Mouse (Mus musculus) liver, postnatal 0 days (tissue): ENCODE data around the gene Meis1. TPM values are rescaled to one million over a fixed set of nuclear protein-coding genes. Genes with fewer than 3 reads are reported as not detected.

Experiments
- ATAC-seq: fragments of 200-750 bp; cut with Nextera tagmentation; 2 replicates; pipeline ENCODE4 v1.8.0; 2017; ENCODE audit warnings: mild to moderate bottlenecking, moderate library complexity
- DNase-seq: peaks from one replicate; pipeline ENCODE4 v3.0.0-alpha.2; 2016
- H3K27ac ChIP-seq: fragments of 300-500 bp; sonication (generic); 2 replicates; pipeline ENCODE4 v1.5.1; 2014; ENCODE audit warnings: antibody characterized with exemption, moderate library complexity, mild to moderate bottlenecking, low read depth
- H3K27me3 ChIP-seq: fragments of 300-500 bp; sonication (generic); 2 replicates; pipeline ENCODE4 v1.6.1; 2014; ENCODE audit warnings: low read length, control low read depth, mixed read lengths; ENCODE audit not compliant: insufficient read depth
- H3K36me3 ChIP-seq: fragments of 300-500 bp; sonication (generic); replicated peaks from 2 replicates; pipeline ENCODE4 v1.6.1; 2014; ENCODE audit warnings: mild to moderate bottlenecking, control low read depth, low read length, moderate library complexity, mixed read lengths; ENCODE audit not compliant: insufficient read depth
- H3K4me1 ChIP-seq: fragments of 300-500 bp; sonication (generic); 2 replicates; pipeline ENCODE4 v1.6.1; 2014; ENCODE audit warnings: antibody characterized with exemption, mild to moderate bottlenecking, control low read depth; ENCODE audit not compliant: insufficient read depth
- H3K4me2 ChIP-seq: fragments of 300-500 bp; sonication (generic); 2 replicates; pipeline ENCODE4 v1.6.1; 2014; ENCODE audit warnings: low read depth, mild to moderate bottlenecking, low read length, moderate library complexity, mixed read lengths
- H3K4me3 ChIP-seq: fragments of 300-500 bp; sonication (generic); 2 replicates; pipeline ENCODE4 v1.5.1; 2014; ENCODE audit warnings: low read depth, low read length
- H3K9ac ChIP-seq: fragments of 300-500 bp; sonication (generic); replicated peaks from 2 replicates; pipeline ENCODE4 v1.6.1; 2014; ENCODE audit warnings: mild to moderate bottlenecking, moderate library complexity
- H3K9me3 ChIP-seq: fragments of 300-500 bp; sonication (generic); 2 replicates; pipeline ENCODE4 v1.6.1; 2016; ENCODE audit warnings: mild to moderate bottlenecking, control low read depth, low read length, mixed read lengths
- CTCF ChIP-seq: sonication (generic); IDR thresholded peaks from 2 replicates; pipeline ENCODE4 v1.5.1; 2016; ENCODE audit warnings: antibody characterized with exemption, low read depth
- EP300 ChIP-seq: IDR thresholded peaks from 2 replicates; pipeline ENCODE4 v1.6.1; 2016; ENCODE audit warnings: antibody characterized with exemption, low read depth, mild to moderate bottlenecking
- WGBS: fragments of 180-500 bp; shearing (Covaris S2); extraction: QIAGEN DNeasy Blood & Tissue Kit; methylation state at CpG from one replicate; pipeline ENCODE4 v1.1.7; 2014; ENCODE audit not compliant: insufficient replicate concordance; 5-methylcytosine and 5-hydroxymethylcytosine counted together
- polyA plus RNA-seq: library from polyadenylated mRNA; unstranded; fragments of >200 nt; fragmentation: Nextera tagmentation; extraction: Ambion mirVana; gene quantifications from 2 replicates; pipeline ENCODE4 v1.2.1, GENCODE M21; 2015

Gene Meis1
- polyA plus RNA-seq, 1 experiment from 2014 or later: 6.7 TPM

DNA sequence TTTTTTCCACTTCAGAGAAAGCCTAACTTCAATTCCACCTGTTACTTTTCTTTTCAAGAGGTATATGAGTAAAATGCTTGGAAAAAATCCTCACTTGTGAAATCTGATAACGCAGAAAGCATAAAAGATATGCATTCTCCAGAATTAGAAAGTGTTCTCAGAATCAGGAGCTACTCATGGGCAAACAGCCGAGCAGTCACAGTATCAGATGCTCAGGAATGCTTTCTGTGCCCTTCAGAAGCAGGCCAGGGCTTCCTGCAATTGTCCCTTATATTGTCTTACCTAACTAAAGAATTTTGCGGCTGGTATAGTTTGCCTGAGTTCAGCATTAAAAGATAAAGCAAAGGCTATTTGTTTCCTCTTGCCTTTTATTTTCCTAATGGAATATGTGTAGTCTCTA is 71.4 kb downstream of the Meis1 start:
- Histone ChIP-seq H3K27ac (no peak overlapping the region), H3K4me1 (no peaks in the 10 kb centered on the region), H3K36me3 (no peaks in the 10 kb centered on the region), H3K9me3 (no peaks in the 10 kb centered on the region), H3K4me3 (no peak overlapping the region), H3K27me3 (no peaks in the 10 kb centered on the region), H3K4me2 (no peak overlapping the region), H3K9ac (no peak overlapping the region)
- ATAC-seq (no peak), DNase-seq (no peak)
- WGBS: 63% methylated on average over 3 of the region's 3 CpGs
- TF ChIP-seq CTCF (no peak), EP300 (no peak)

DNA sequence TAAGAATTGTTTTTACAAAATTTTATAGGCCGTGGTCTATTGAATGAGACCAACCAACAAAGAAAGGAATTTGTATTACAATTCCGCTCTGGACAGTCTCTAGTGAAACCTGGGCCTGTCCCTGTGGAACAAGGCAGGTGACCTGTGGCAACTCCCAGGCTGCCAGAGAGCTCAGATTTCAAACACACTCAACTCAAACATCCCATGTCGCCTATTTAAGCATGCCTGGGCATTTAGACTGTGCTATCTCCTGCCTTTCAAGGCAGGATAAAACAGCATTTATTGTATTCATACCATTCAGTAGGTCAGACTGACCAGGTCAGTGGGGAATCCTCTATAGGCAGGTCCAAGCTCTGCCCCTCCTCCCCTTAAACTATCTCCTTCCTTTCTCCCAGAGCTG is 73.0 kb downstream of the Meis1 start:
- H3K9ac ChIP-seq: no peak overlapping the region
- 52% methylated on average over 3 of the region's 3 CpGs for WGBS
- H3K4me2 ChIP-seq: no peak overlapping the region
- H3K36me3 ChIP-seq: no peaks in the 10 kb centered on the region
- H3K27ac ChIP-seq: no peak overlapping the region
- H3K27me3 ChIP-seq: no peaks in the 10 kb centered on the region
- no peak overlapping the region for H3K4me3 ChIP-seq
- no peak for DNase-seq
- ATAC-seq: no peak
- H3K4me1 ChIP-seq: no peaks in the 10 kb centered on the region
- no peaks in the 10 kb centered on the region for H3K9me3 ChIP-seq
- no peak for TF ChIP-seq CTCF
- TF ChIP-seq EP300: no peak

DNA sequence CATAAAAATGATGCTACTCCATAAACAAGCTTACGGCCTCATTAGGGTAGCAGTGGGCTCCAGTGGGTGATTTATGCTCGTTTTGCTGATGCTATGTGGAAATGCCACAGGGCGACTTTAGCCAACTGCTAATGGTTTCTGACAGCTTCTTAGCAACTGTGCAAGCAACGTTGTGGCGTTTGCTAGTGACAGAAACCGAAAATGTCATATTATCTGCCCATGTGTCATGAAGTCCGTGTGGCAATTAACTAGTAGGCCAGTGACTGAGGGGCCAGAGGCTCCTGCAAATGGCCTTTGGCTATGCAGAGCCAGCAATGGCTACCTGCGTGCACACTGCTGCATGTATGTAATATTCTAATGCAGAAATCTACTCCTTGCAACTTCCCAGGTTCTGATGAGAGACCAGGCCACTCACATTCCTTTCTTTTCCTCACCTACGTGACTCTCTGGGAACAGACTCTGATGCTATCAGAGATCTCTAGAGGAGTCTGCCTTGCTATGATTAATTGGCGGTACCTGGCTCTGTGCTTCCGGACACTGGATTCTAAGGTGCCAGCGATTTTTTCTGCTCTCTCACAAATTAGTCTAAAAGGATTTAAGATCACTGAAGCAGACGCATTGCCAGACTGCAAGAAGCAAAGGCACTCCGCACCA is 73.7 kb downstream of the Meis1 start:
- WGBS: 70% methylated on average over 14 of the region's 14 CpGs
- TF ChIP-seq EP300 (no peak), CTCF (no peak)

DNA sequence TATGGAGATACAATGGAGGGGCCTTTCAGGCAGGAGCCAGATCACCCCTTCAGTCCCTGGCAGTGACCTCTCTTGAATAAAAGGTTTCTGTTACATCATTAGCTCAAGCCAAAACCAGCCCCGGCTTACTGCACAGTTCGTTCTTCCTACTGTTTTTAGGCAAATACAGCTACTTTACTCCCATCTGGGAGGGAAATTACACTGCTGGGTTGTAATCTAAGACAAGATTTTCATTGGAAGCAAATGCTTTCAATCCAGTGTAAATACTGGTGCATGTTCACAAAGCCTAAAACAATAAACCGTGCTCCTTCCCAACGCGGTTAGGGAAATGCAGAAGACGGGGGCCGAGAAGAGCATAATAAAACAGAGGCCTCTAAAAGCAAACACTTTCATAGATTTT is 74.6 kb downstream of the Meis1 start:
- no peak for TF ChIP-seq CTCF
- no peak for TF ChIP-seq EP300
- WGBS: 84% methylated on average over 7 of the region's 7 CpGs
- Histone ChIP-seq H3K27me3 (no peaks in the 10 kb centered on the region), H3K36me3 (no peaks in the 10 kb centered on the region), H3K4me2 (no peak overlapping the region), H3K9ac (no peak overlapping the region), H3K27ac (no peak overlapping the region), H3K4me3 (no peak overlapping the region), H3K9me3 (no peaks in the 10 kb centered on the region), H3K4me1 (no peaks in the 10 kb centered on the region)
- ATAC-seq: no peak
- no peak for DNase-seq

More for the DNA sequence above, 73.7 kb downstream of the Meis1 start:
- no peaks in the 10 kb centered on the region for H3K4me1 ChIP-seq
- H3K9ac ChIP-seq: no peak overlapping the region
- H3K4me3 ChIP-seq: no peak overlapping the region
- H3K9me3 ChIP-seq: no peaks in the 10 kb centered on the region
- H3K4me2 ChIP-seq: no peak overlapping the region
- no peaks in the 10 kb centered on the region for H3K36me3 ChIP-seq
- no peak overlapping the region for H3K27ac ChIP-seq
- DNase-seq: no peak
- no peak for ATAC-seq
- no peaks in the 10 kb centered on the region for H3K27me3 ChIP-seq

DNA sequence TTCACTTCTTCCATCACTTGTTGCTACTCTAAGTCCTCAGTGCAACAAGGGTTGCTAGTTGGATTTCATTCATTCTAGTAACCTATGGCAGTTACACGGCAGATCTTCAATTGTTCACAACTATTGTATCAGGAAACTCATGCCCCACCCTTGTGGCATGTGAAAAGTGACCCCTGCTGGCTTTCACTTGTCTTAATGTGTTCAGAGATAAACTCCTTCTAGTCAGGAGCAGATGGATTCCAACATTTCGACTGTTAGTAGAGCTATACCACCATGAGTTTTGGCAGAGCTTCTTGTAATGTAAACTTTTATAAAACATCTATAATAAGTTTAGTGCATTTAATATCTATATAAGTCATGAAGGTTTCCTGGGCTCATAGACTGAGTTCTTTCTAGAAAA is 75.8 kb downstream of the Meis1 start:
- H3K4me3 ChIP-seq: no peak overlapping the region
- TF ChIP-seq EP300 (no peak), CTCF (no peak)
- H3K27me3 ChIP-seq: no peaks in the 10 kb centered on the region
- H3K36me3 ChIP-seq: no peaks in the 10 kb centered on the region
- no peak overlapping the region for H3K4me2 ChIP-seq
- 44% methylated on average over 2 of the region's 2 CpGs for WGBS
- ATAC-seq (no peak), DNase-seq (no peak)
- H3K9ac ChIP-seq: no peak overlapping the region
- no peaks in the 10 kb centered on the region for H3K4me1 ChIP-seq
- no peak overlapping the region for H3K27ac ChIP-seq
- no peaks in the 10 kb centered on the region for H3K9me3 ChIP-seq

DNA sequence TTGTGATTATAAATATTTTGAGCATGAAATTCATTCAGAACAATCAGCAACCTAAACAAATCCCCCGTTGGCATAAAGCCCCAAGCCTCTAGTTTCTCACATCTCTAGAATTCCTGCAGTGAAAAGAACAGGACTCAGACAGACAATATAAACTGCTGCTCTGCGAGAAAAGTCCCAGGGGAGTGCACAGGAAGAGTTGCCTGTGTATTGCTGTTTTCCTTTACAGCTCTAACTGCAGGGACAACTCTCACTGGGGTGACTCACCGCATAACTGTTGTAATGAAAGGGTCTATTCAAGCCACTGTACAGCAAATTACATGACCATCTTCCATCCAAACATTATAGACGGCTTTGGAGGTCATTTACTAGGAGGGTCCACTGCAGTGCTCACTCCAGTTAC is 77.9 kb downstream of the Meis1 start:
- no peaks in the 10 kb centered on the region for H3K4me1 ChIP-seq
- H3K9me3 ChIP-seq: no peaks in the 10 kb centered on the region
- H3K9ac ChIP-seq: no peak overlapping the region
- H3K4me3 ChIP-seq: no peak overlapping the region
- ATAC-seq (no peak), DNase-seq (no peak)
- TF ChIP-seq EP300: no peak
- no peak for TF ChIP-seq CTCF
- no peak overlapping the region for H3K27ac ChIP-seq
- H3K4me2 ChIP-seq: no peak overlapping the region
- WGBS: 64% methylated on average over 4 of the region's 4 CpGs
- H3K27me3 ChIP-seq: no peaks in the 10 kb centered on the region
- H3K36me3 ChIP-seq: no peaks in the 10 kb centered on the region

DNA sequence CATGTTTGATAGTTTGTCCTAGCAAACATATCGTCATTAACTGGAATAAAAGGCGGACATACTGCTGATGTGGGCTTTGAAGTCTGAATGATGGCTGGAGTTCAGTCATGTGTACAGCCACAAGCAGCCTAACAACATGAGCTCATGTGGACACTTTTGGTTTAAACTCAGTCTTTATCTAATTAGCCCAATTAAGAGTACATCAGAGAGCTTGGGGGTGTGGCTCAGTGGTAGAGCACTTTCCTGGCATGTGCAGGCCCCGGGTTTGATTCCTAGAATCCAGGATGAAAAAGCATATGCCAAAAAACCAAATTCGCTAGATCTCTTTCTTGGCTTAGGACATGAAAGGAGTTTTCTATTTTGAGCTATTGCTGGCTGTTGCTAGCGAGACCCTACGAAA is 83.9 kb downstream of the Meis1 start:
- TF ChIP-seq CTCF (no peak), EP300 (no peak)
- DNase-seq (no peak), ATAC-seq (no peak)
- Histone ChIP-seq H3K9ac (no peak overlapping the region), H3K9me3 (no peaks in the 10 kb centered on the region), H3K36me3 (no peaks in the 10 kb centered on the region), H3K27me3 (no peaks in the 10 kb centered on the region), H3K4me3 (no peak overlapping the region), H3K4me1 (peaks cover 4% of the 10 kb centered on the region; the same call in 1 of the 2 replicates), H3K27ac (no peak overlapping the region), H3K4me2 (no peak overlapping the region)
- 86% methylated on average over 6 of the region's 6 CpGs for WGBS
